Mouse (Mus musculus) lung, adult 2 months (tissue): ENCODE data around the gene Plcxd2.

Experiments
- CTCF ChIP-seq: fragments of 200-500 bp; IDR thresholded peaks from 2 replicates; pipeline ENCODE4 v1.5.1; 2011; ENCODE audit warnings: mild to moderate bottlenecking, low read length, control low read depth; ENCODE audit not compliant: insufficient read depth
- POLR2A ChIP-seq: fragments of 200-500 bp; IDR thresholded peaks from 2 replicates; pipeline ENCODE4 v1.6.1; 2011; ENCODE audit warnings: low read depth, mild to moderate bottlenecking, control low read depth, low read length, borderline replicate concordance; ENCODE audit errors: extremely low read depth

DNA sequence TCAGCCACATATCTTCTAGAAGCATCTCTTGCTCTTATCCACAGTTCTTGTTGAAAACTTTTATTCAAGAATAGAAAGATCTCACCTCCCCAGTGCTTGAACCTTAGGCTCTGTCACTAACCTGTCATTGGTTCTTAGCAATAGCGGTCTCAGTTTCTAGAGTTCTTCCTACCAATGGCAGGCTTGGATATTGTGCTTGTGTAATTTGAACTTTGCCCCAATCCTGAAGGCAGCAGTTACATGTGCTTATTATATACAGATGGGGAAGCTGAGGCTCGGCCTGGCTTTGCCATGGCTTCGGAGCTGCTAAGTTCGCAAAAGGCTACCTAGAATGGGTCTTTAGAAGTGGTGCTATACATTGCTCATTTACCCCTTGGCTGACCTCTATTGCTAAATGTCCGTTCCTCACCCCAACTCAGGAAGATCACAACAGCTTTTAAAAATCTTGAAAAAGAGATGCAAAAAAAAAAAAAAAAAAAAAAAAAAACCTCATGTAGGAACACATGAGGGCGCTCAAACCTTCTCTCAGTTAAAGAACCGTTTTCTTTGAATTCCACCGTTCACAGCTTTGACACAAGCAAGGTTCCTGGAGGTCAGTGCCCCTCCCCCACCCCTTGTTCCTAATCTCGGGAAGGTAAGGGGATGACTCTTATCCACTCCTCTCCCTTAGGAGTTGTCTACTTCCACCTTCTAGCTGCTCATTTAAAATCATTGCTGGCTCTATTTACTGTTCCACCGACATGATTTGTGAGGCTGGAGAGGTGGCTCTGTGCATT lies 18.9 kb downstream of the Plcxd2 start:
- TF ChIP-seq CTCF (no peak), POLR2A (no peak)
